Mouse (Mus musculus) forebrain, postnatal 0 days (tissue): ENCODE results near the gene Fam89a. TPM values are rescaled to one million over a fixed set of nuclear protein-coding genes. Genes with fewer than 3 reads are reported as not detected.

ENCODE experiments used
- ATAC-seq: fragments of 200-750 bp; cut with Nextera tagmentation; 2 replicates; pipeline ENCODE4 v1.8.0; 2017; ENCODE audit warnings: mild to moderate bottlenecking, moderate library complexity
- DNase-seq: peaks from one replicate; pipeline ENCODE4 v3.0.0-alpha.2; 2015
- H3K27ac ChIP-seq: fragments of 300-500 bp; sonication (generic); 2 replicates; pipeline ENCODE4 v1.5.1; 2014; ENCODE audit warnings: low read depth, mild to moderate bottlenecking, antibody characterized with exemption, low read length, moderate library complexity, mixed read lengths
- H3K27me3 ChIP-seq: fragments of 300-500 bp; sonication (generic); 2 replicates; pipeline ENCODE4 v1.6.1; 2014; ENCODE audit warnings: mild to moderate bottlenecking, low read length, mixed read lengths; ENCODE audit not compliant: insufficient read depth
- H3K36me3 ChIP-seq: fragments of 300-500 bp; sonication (generic); 2 replicates; pipeline ENCODE4 v1.6.1; 2014; ENCODE audit warnings: mild to moderate bottlenecking, moderate library complexity; ENCODE audit not compliant: insufficient read depth
- H3K4me1 ChIP-seq: fragments of 300-500 bp; sonication (generic); 2 replicates; pipeline ENCODE4 v1.6.1; 2014; ENCODE audit warnings: antibody characterized with exemption; ENCODE audit not compliant: insufficient read depth
- H3K4me2 ChIP-seq: fragments of 300-500 bp; sonication (generic); 2 replicates; pipeline ENCODE4 v1.6.1; 2014; ENCODE audit warnings: low read depth, mild to moderate bottlenecking, moderate library complexity
- H3K4me3 ChIP-seq: fragments of 300-500 bp; sonication (generic); 2 replicates; pipeline ENCODE4 v1.5.1; 2014; ENCODE audit warnings: low read depth, low read length, mixed read lengths
- H3K9ac ChIP-seq: fragments of 300-500 bp; sonication (generic); 2 replicates; pipeline ENCODE4 v1.6.1; 2014; ENCODE audit warnings: mild to moderate bottlenecking
- H3K9me3 ChIP-seq: fragments of 300-500 bp; sonication (generic); 2 replicates; pipeline ENCODE4 v1.6.1; 2016; ENCODE audit warnings: low read length
- CTCF ChIP-seq: sonication (generic); IDR thresholded peaks from 2 replicates; pipeline ENCODE4 v1.5.1; 2016; ENCODE audit warnings: antibody characterized with exemption, control low read depth, low read depth
- WGBS: fragments of 180-500 bp; shearing (Covaris S2); extraction: QIAGEN DNeasy Blood & Tissue Kit; methylation state at CpG from one replicate; pipeline ENCODE4 v1.1.7; 2014; 5-methylcytosine and 5-hydroxymethylcytosine counted together
- polyA plus RNA-seq: library from polyadenylated mRNA; unstranded; fragments of >200 nt; fragmentation: Nextera tagmentation; extraction: Ambion mirVana; gene quantifications from 2 replicates; pipeline ENCODE4 v1.2.1, GENCODE M21; 2015
- total RNA-seq: library from RNA; depleted of rRNA; stranded (reverse); fragments of >200 nt; gene quantifications from 2 replicates; pipeline ENCODE4 v1.2.3, GENCODE M21; 2014

Gene Fam89a
- total and polyA plus RNA-seq, 2 experiments from 2014 or later: 0.15 to 0.29 TPM

GRCm38 (mm10) chr8:124715736-124716135, 35.9 kb downstream of the Fam89a start:
- TF ChIP-seq CTCF: no peak
- no peak for DNase-seq

DNA sequence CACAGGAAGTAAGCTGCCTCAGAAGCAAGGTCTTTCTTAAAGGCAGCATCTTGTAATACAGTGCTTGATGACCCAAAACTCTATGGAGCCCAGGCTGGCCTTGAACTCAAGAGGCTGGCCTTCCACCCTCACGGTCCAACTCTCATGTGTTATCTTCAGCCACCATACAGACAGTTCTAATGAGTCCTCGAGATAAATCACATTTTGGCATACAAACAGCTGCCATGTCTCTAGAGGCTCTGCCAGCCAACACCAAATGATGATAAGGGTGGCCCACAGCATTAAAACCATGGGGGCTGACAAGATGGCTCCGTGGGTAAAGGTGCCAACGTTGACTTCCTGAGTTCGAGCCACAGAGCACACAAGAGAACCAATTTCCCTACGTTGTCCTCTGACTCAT, 38.4 kb downstream of the Fam89a start:
- ATAC-seq: no peak
- Histone ChIP-seq H3K4me2 (no peak overlapping the region), H3K36me3 (peaks cover 47% of the 10 kb centered on the region), H3K27ac (no peak overlapping the region), H3K27me3 (no peaks in the 10 kb centered on the region), H3K9me3 (no peaks in the 10 kb centered on the region), H3K4me1 (no peaks in the 10 kb centered on the region), H3K9ac (no peak overlapping the region), H3K4me3 (no peak overlapping the region)
- DNase-seq: no peak
- no peak for TF ChIP-seq CTCF
- WGBS: 93% methylated on average over 6 of the region's 6 CpGs

More at GRCm38 (mm10) chr8:124715736-124716135, 35.9 kb downstream of the Fam89a start:
- H3K4me2 ChIP-seq: no peak overlapping the region
- no peak for ATAC-seq
- H3K27me3 ChIP-seq: no peaks in the 10 kb centered on the region
- no peak overlapping the region for H3K9ac ChIP-seq
- H3K4me1 ChIP-seq: peaks cover 3% of the 10 kb centered on the region
- H3K36me3 ChIP-seq: peaks cover 30% of the 10 kb centered on the region
- no peaks in the 10 kb centered on the region for H3K9me3 ChIP-seq
- H3K4me3 ChIP-seq: no peak overlapping the region
- 91% methylated on average over 8 of the region's 8 CpGs for whole genome bisulfite sequencing
- H3K27ac ChIP-seq: no peak overlapping the region

- Histone ChIP-seq H3K4me1 (no peaks in the 10 kb centered on the region), H3K27ac (no peak overlapping the region), H3K27me3 (no peaks in the 10 kb centered on the region), H3K9ac (no peak overlapping the region), H3K9me3 (no peaks in the 10 kb centered on the region), H3K4me3 (no peak overlapping the region), H3K36me3 (peaks cover 69% of the 10 kb centered on the region), H3K4me2 (no peak overlapping the region)
- WGBS: 96% methylated on average over 8 of the region's 8 CpGs
- TF ChIP-seq CTCF: no peak
- ATAC-seq (no peak), DNase-seq (no peak)
Measured at GRCm38 (mm10) chr8:124705823-124706222, 45.8 kb downstream of the Fam89a start.

DNA sequence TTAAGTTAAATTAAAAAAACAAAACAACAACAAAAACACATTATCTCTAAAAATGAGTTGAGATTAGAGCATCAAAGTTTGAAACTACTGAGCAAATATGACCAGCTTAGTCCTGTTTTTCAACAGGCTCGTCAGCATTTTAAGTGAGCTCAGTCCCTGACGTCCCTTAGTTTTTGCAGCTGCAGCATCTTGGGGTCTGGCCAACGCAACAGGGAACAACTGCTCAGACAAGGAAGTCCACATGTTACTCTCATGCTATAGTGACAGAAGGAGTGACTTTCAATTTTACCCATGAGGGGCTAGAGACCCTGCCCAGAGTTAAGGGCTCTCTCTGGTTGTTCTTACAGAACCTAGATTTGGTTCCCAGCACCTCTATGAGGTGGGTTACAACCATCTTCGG, 47.3 kb downstream of the Fam89a start:
- no peaks in the 10 kb centered on the region for H3K4me1 ChIP-seq
- H3K27me3 ChIP-seq: no peaks in the 10 kb centered on the region
- ATAC-seq: no peak
- H3K36me3 ChIP-seq: peaks cover 71% of the 10 kb centered on the region
- H3K27ac ChIP-seq: no peak overlapping the region
- no peak overlapping the region for H3K4me2 ChIP-seq
- no peak overlapping the region for H3K9ac ChIP-seq
- WGBS: 81% methylated on average over 4 of the region's 4 CpGs
- no peak overlapping the region for H3K4me3 ChIP-seq
- no peak for TF ChIP-seq CTCF
- H3K9me3 ChIP-seq: no peaks in the 10 kb centered on the region
- DNase-seq: no peak

DNA sequence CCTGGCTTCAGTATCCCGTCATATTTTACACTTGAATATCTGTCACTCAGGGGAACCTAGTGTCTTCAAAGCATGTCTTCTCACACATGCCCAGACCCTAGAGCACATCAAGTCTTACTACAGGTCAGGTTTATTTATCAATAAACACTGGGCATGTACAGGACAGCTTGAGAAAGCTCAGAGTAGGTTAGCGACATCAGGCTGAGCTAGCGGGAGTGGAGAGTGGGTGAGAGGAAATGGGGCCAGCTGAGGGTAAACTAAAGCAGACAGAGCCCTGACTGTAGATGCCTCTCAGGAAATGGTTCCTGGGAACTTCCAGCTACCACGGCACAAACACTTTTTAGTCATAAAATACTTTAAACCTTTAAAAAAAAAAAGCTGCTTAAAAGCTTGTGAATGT, 48.1 kb downstream of the Fam89a start:
- WGBS: 83% methylated on average over 4 of the region's 4 CpGs
- Histone ChIP-seq H3K9ac (no peak overlapping the region), H3K4me1 (no peaks in the 10 kb centered on the region), H3K9me3 (no peaks in the 10 kb centered on the region), H3K36me3 (peaks cover 65% of the 10 kb centered on the region), H3K4me2 (no peak overlapping the region), H3K4me3 (no peak overlapping the region), H3K27ac (no peak overlapping the region), H3K27me3 (no peaks in the 10 kb centered on the region)
- ATAC-seq: no peak
- DNase-seq: no peak
- no peak for TF ChIP-seq CTCF

DNA sequence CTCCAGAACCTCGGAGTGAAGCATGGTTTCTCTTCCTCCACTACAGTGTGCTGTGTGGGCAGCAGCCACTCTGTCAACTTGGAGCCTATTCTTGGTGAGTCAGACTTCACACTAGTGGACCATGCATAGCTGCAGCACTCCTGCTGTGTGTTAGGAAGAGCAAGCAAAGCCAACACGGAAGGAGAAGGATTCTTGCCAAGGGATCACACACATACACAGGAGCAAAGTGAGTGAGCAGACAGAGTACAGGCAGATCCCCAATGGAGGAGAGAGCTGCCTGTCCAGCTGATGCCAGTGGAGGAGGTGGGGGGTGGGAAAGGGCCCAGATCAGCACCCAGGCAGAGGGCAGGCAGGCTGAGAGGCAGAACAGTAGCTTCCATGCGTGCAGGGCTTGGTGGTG, 49.4 kb downstream of the Fam89a start:
- H3K4me1 ChIP-seq: no peaks in the 10 kb centered on the region
- H3K9me3 ChIP-seq: no peaks in the 10 kb centered on the region
- 85% methylated on average over 3 of the region's 3 CpGs for WGBS
- ATAC-seq: no peak
- H3K27me3 ChIP-seq: no peaks in the 10 kb centered on the region
- no peak overlapping the region for H3K4me2 ChIP-seq
- TF ChIP-seq CTCF: no peak
- no peak overlapping the region for H3K27ac ChIP-seq
- peaks cover 60% of the 10 kb centered on the region for H3K36me3 ChIP-seq
- H3K9ac ChIP-seq: no peak overlapping the region
- no peak for DNase-seq
- no peak overlapping the region for H3K4me3 ChIP-seq

DNA sequence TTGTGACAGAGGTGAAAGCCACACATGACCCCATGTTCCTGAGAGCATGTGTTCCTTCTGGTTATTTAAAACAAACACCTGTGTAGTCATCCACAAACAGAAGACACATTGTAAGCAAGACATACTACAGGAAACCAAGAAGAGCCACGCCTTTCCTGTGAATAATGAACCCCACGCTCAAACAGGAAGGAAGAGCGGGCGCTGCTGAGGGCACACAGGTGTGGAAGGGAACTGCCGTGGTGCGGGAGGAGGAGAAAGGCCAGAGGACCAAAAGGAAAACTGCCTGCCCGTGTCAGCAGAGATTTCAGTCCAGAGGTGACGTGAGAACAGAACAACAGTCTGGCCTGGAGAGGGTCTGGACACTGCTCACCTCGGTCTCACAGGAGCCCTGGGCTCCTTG, 50.6 kb downstream of the Fam89a start:
- ATAC-seq (no peak), DNase-seq (no peak)
- H3K36me3 ChIP-seq: peaks cover 55% of the 10 kb centered on the region
- H3K9ac ChIP-seq: no peak overlapping the region
- 87% methylated on average over 9 of the region's 9 CpGs for WGBS
- no peak overlapping the region for H3K4me2 ChIP-seq
- H3K27me3 ChIP-seq: no peaks in the 10 kb centered on the region
- H3K4me1 ChIP-seq: no peaks in the 10 kb centered on the region
- no peak overlapping the region for H3K4me3 ChIP-seq
- no peaks in the 10 kb centered on the region for H3K9me3 ChIP-seq
- no peak overlapping the region for H3K27ac ChIP-seq
- TF ChIP-seq CTCF: no peak

GRCm38 (mm10) chr8:124700271-124700670, 51.4 kb downstream of the Fam89a start:
- H3K27me3 ChIP-seq: no peaks in the 10 kb centered on the region
- ATAC-seq: no peak
- peaks cover 53% of the 10 kb centered on the region for H3K36me3 ChIP-seq
- no peak overlapping the region for H3K4me3 ChIP-seq
- H3K4me2 ChIP-seq: no peak overlapping the region
- no peaks in the 10 kb centered on the region for H3K4me1 ChIP-seq
- H3K9ac ChIP-seq: no peak overlapping the region
- no peak for DNase-seq
- 92% methylated on average over 5 of the region's 5 CpGs for WGBS
- no peak for TF ChIP-seq CTCF
- no peak overlapping the region for H3K27ac ChIP-seq
- H3K9me3 ChIP-seq: no peaks in the 10 kb centered on the region
